Mouse (Mus musculus): ENCODE results near the gene Smyd4. TPM values are rescaled to one million over a fixed set of nuclear protein-coding genes. Genes with fewer than 3 reads are reported as not detected.

Smyd4 gene
- polyA plus RNA-seq (2014; fragmentation: Illumina TruSeq; extraction: RNeasy Lipid Tissue Mini Kit (QIAGEN cat#74804); ENCODE audit: low read depth, low replicate concordance) = 5.5 TPM

GRCm38 (mm10) chr11:75348199-75348889 lies at the start of gene Smyd4, which contains the start of gene Rpa1:
Smyd4 (plus strand) TSS chr11:75348433.
Rpa1 (minus strand) TSS chr11:75348324.

DNA sequence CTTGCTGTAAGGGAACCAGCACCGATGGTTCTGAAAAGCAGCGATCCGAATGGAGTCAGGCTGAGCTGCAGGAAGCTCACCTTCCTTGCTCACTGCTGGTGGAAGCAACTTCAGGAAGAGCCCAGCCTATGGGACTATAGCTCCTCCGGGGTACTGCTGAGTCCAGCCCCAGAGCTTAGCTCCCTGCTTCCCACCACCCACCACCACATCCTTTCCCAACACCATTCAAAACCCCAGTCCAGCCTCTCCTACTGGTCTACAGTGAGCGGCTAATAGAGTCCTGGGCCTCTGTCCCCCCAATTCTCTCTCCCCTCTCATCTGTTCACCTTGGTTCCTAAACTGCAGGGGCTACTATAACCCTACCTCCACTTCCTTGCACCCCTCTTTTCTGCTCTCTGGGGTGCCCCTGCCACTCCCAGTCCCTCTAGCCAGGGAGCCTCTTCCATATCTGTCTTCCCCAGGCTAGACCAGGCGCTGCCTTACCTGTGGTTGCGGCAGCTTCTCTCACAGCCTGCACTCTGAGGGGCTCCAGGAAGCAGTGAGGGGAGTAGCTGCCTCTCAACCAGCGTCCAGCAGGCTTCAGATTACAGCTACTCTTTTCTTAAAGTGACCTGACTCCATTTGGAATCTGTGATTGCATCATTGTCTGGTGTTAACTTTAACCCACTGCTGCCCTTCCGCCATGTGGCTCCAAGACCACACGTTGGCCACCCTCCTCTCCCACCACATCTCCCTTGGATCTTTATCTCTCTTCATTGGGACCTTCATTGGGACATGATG lies 74.0 kb downstream of the Smyd4 start, which contains the start of gene Serpinf1:
Gene Serpinf1 (minus strand): TSS at position 689 of the 780 bp plus-strand sequence.

DNA sequence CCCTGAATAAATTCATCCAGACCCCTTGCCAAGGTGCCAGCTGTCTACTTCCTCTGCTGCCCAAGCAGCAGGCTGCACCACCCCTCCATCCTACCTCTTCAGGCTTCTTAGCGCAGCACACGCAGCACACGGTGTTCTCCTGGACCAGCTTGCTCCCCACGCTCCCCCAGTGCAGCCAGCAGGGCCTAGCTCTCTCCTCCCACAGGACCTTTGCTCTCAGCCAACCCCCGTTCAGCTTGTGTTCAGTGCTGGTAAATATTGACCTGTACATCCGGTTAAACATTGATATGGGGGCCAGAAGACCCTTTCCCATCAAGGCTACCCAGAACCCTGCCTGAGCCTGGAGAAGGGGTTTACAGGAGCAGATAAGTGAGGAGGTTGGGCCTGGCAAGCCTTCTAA lies 91.1 kb downstream of the Smyd4 start, which contains the start of gene Serpinf2:
Gene Serpinf2 (minus strand): TSS at position 229 of the 400 bp plus-strand sequence.

DNA sequence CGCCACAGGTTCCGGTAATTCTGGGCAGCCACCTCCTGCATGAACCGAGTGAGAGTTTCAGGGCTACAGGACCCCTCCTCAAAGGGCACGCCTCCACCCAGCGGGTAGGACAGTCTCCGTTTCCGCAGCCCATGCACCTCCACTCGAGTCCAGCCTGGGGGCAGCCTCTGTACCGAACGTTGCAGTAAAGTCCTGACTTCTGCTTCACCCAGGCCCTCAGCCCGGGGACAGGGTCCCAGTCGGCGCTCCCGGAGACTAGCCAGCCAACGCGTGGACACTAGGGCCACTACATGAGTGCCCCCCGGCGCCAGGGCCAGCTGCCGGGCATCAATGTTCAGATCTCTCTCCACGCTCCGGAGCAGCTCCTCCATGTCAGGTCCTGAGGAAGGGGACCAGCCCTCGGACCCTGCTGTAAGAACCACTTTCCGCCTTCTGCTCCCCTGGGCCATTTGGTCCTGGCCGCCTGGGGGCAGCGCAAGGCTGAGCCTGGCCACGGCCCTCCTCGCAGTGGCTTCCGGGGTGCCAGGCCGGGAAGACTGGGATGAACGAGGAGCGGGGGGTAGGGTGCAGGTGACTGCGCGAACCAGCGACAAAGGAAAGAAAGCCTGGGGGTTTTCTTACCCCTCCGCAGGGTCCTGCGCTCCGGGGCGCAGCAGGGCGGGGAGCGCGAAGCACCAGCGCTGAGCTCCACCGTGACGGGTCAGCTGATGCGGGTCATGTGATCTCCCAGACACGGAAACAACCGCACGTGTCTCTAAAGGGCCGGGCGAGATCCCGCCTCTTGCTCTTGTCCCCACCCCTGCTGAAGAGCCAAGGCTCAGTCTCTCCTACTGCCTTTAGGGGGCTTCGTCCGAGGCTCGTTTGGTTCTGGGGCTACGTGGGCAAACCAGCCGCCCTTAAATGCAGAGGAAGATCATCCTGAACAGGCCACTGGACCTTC lies 106.0 kb downstream of the Smyd4 start, which contains the start of gene Wdr81:
Gene Wdr81 (minus strand): TSS at position 727 of the 940 bp plus-strand sequence.

Other genes starting within 250 kb of the Smyd4 start
- gene Hic1, start 178.9 kb upstream of the Smyd4 start, polyA plus RNA-seq (2014; fragmentation: Illumina TruSeq; extraction: RNeasy Lipid Tissue Mini Kit (QIAGEN cat#74804); ENCODE audit: low read depth, low replicate concordance) = 11.8 TPM
- 10.8 TPM for gene Ovca2, start 169.6 kb upstream of the Smyd4 start, polyA plus RNA-seq (2014; fragmentation: Illumina TruSeq; extraction: RNeasy Lipid Tissue Mini Kit (QIAGEN cat#74804); ENCODE audit: low read depth, low replicate concordance)
- gene Dph1, start 157.2 kb upstream of the Smyd4 start, polyA plus RNA-seq (2014; fragmentation: Illumina TruSeq; extraction: RNeasy Lipid Tissue Mini Kit (QIAGEN cat#74804); ENCODE audit: low read depth, low replicate concordance) = 12.1 TPM
- gene Rtn4rl1, start 154.7 kb upstream of the Smyd4 start, polyA plus RNA-seq (2014; fragmentation: Illumina TruSeq; extraction: RNeasy Lipid Tissue Mini Kit (QIAGEN cat#74804); ENCODE audit: low read depth, low replicate concordance) = 5.8 TPM
- gene Rpa1, start 109 bp upstream of the Smyd4 start, polyA plus RNA-seq (2014; fragmentation: Illumina TruSeq; extraction: RNeasy Lipid Tissue Mini Kit (QIAGEN cat#74804); ENCODE audit: low read depth, low replicate concordance) = 52.9 TPM
- 70.7 TPM for gene Serpinf1, start 74.3 kb downstream of the Smyd4 start, polyA plus RNA-seq (2014; fragmentation: Illumina TruSeq; extraction: RNeasy Lipid Tissue Mini Kit (QIAGEN cat#74804); ENCODE audit: low read depth, low replicate concordance)
- gene Serpinf2, start 91.2 kb downstream of the Smyd4 start, polyA plus RNA-seq (2014; fragmentation: Illumina TruSeq; extraction: RNeasy Lipid Tissue Mini Kit (QIAGEN cat#74804); ENCODE audit: low read depth, low replicate concordance) = 0.34 TPM
- 6.2 TPM for gene Wdr81, start 106.3 kb downstream of the Smyd4 start, polyA plus RNA-seq (2014; fragmentation: Illumina TruSeq; extraction: RNeasy Lipid Tissue Mini Kit (QIAGEN cat#74804); ENCODE audit: low read depth, low replicate concordance)
- 14.3 TPM for gene Tlcd2, start 113.3 kb downstream of the Smyd4 start, polyA plus RNA-seq (2014; fragmentation: Illumina TruSeq; extraction: RNeasy Lipid Tissue Mini Kit (QIAGEN cat#74804); ENCODE audit: low read depth, low replicate concordance)
- 64.6 TPM for gene Prpf8, start 138.4 kb downstream of the Smyd4 start, polyA plus RNA-seq (2014; fragmentation: Illumina TruSeq; extraction: RNeasy Lipid Tissue Mini Kit (QIAGEN cat#74804); ENCODE audit: low read depth, low replicate concordance)
- 49.1 TPM for gene Rilp, start 161.7 kb downstream of the Smyd4 start, polyA plus RNA-seq (2014; fragmentation: Illumina TruSeq; extraction: RNeasy Lipid Tissue Mini Kit (QIAGEN cat#74804); ENCODE audit: low read depth, low replicate concordance)
- 11.8 TPM for gene Scarf1, start 165.1 kb downstream of the Smyd4 start, polyA plus RNA-seq (2014; fragmentation: Illumina TruSeq; extraction: RNeasy Lipid Tissue Mini Kit (QIAGEN cat#74804); ENCODE audit: low read depth, low replicate concordance)
- gene Slc43a2, start 183.3 kb downstream of the Smyd4 start, polyA plus RNA-seq (2014; fragmentation: Illumina TruSeq; extraction: RNeasy Lipid Tissue Mini Kit (QIAGEN cat#74804); ENCODE audit: low read depth, low replicate concordance) = 6.3 TPM
- 81.4 TPM for gene Pitpna, start 239.7 kb downstream of the Smyd4 start, polyA plus RNA-seq (2014; fragmentation: Illumina TruSeq; extraction: RNeasy Lipid Tissue Mini Kit (QIAGEN cat#74804); ENCODE audit: low read depth, low replicate concordance)

Measured in heart, adult 10 weeks (tissue).